Mouse (Mus musculus) CD4-positive, CD25-positive, alpha-beta regulatory T cell, adult 2 months (primary cell): Measurements from ENCODE around the gene Rpgrip1l.

ENCODE experiments used
- DNase-seq: peaks from one replicate; pipeline ENCODE4 v3.0.0-alpha.2; 2012; ENCODE audit warnings: low read depth, low spot score

Gene Rpgrip1l

DNA sequence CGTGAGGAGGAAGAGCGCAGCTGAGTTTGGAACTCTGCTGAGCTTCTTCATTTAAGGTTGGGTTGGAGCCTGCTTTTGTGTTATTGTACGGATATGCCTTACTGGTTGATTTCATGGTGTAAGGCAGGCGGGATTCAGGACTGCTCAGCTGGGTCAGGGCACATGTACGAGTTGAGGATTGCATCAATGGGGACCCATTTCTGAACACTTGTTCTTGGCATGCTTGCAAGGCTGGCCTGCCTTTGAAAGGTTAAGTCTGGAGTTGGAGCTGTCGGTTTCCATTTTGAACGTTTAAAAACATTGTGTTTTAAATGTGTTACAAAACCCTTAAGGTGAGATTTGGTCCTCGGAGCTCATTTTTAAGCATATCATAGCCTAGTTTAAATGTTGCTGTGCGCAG lies 16.0 kb upstream of the Rpgrip1l start:
- no peak for DNase-seq

DNA sequence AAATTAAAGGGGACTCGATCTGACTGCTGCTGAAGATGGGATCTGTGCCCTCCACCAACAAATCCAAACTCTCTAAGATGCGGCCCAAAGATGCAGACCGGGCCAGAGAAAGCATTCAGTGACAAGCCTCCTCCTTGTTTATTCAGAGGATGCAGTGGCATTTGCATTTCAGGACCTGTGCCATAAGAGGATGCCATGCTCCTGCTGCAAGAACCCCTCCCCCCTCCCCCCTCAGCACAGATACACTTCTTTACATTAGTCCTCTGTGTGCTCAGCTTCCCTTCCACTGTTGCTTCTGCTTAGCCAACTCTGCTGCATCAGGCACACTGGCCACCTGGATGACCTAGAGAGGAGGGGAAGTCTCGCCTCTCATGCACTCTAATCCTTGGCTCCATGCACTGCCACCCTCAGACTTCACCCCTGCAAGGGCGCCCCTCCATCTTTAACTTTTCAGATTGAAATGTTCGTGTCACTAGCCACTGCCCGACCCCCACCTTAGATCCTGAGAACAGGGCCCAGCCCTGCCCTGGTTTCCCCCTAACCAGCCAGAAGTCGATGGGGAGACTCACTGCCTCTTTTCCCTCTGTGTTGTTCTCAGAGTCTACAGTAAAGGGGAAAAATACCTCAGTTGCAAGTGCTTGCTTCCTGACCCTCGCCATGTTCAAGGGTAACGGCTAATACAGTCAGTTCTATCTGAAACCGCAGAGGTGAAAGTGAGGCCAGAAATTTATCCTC lies 14.6 kb upstream of the Rpgrip1l start:
- no peak for DNase-seq

DNA sequence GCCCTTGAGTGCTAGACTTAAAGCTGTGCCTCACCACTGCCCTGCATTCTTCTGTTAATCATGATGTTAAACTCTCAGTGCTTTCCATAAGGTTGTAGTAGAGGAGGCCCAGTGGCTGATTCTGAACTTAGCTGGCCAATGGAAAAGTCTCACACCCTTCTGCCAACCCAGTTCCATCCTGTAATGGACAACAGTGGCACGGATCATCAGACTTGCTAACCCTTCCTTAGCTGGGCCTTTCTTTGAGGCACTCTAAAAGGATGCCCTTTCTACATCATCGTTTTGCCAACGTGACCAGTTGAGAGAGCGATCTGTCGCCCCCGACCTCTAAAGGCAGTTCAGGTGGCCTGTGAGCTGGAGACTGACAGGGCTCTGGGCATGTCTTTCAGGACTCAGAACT lies 13.9 kb upstream of the Rpgrip1l start:
- no peak for DNase-seq

GRCm38 (mm10) chr8:91326018-91326417 lies 13.0 kb upstream of the Rpgrip1l start:
- peak; percentile 11 for DNase-seq

DNA sequence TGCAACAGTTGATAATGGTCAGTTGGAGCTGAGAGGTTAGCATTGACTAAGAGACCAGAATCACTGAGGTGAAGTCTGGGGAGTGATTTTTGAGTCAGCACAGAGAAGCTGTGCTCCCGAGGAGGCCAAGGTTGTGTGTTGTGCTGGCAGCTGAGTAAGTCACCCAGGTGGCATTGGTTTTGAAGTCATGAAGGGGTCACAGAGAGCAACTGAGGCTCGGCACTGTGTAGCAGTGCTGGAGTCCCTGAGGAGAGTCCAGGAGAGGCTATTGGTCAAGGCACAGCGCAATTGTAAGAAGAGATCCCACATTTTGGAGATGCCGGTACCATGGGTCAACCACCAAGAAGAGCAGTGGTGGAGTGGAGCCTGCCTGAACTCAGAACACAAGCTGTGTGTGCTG lies 11.9 kb upstream of the Rpgrip1l start:
- DNase-seq = no peak

- no peak for DNase-seq
Observed at GRCm38 (mm10) chr8:91324271-91324670, 11.2 kb upstream of the Rpgrip1l start.

- no peak for DNase-seq
Observed at GRCm38 (mm10) chr8:91323511-91323910, 10.4 kb upstream of the Rpgrip1l start.

DNA sequence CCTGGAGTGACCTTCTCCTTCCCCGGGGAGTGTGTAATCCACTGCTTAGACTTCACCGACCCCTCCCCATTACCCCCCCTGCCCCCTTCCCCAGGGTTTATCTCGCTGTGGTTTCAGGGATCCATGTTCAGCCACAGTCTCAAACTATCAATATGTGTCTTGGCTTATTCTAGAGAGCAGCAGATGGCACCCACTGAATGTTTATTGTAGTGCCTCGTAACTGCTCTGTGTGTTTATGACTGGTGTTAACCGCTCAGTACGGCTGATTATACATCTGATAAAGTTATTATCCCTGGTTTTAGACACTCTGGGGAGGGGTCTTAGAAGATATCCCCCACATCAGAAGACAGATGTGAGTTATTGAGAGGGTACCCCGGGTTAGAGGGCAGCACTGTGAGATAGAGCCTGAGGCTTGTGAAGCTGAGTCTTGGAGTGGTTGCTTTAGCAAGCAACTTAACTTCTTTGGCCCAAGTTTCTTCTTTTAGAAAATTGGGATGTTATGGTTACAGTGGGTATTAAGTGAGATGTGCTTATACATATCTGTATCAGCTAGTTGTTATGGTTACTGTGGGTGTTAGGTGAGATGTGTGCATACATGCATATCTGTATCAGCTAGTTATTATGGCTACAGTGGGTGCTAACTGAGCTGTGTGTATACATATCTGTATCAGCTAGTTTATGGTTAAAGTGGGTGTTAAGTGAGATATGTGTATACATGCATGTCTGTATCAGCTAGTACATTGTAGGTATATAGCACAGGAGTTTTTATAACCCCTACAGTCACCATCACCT lies 6.1 kb upstream of the Rpgrip1l start:
- no peak for DNase-seq

DNA sequence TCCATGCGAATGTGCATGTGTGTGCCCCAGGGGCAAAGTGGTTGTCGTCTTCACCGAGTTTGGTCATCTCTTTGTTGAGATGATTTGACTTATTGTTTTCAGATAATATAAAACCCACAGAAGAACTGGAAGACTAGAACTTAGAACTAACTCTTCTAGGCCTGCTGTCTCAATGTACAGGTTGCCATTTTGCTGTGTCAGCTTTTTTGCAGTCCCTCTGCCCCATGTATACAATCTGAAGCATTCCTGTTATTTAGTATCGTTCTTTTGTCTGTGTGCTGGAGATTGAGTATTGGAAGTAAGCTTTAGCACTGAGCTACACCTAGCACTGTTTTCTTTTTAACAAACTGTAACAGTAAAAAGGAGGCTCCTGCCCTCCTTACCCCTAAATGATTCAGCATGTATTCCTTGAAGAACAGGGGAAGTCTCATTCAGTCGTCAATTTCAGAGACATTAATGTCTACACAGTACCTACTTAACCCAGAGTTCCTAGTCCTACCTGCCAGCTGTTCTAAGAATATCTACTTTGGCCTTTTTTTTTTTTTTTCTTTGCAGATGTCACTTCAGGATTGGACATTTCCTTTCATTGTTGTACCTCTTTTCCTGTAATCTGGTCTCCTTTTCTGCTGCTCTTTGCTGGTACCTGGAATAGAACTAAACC lies 4.6 kb upstream of the Rpgrip1l start:
- DNase-seq = no peak

GRCm38 (mm10) chr8:91312342-91312741 lies 720 bp downstream of the Rpgrip1l start:
- no peak for DNase-seq

GRCm38 (mm10) chr8:91304481-91305386 lies 8.3 kb downstream of the Rpgrip1l start:
- no peak for DNase-seq

DNA sequence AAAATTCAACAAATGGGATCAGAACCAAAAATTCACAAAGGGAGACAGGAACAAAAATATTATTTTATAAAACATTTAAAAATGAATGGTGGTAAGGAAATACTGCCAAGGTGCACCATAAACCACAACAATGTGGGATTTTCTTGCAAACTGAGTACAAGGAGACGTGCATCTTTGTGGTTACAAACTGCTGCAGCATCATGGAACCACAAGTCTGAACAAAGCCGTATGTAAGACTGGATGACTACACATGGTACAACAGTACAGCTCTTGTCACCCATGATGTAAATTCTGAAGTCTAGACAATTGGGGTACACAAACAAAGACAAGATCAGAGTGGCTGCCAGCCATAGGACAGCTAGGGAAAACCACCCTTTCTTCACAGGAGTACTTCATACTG lies 14.4 kb downstream of the Rpgrip1l start:
- DNase-seq = no peak

GRCm38 (mm10) chr8:91295786-91296185 lies 17.3 kb downstream of the Rpgrip1l start:
- no peak for DNase-seq

GRCm38 (mm10) chr8:91290576-91290975 lies 22.5 kb downstream of the Rpgrip1l start:
- DNase-seq = no peak

GRCm38 (mm10) chr8:91286237-91286636 lies 26.8 kb downstream of the Rpgrip1l start:
- no peak for DNase-seq

DNA sequence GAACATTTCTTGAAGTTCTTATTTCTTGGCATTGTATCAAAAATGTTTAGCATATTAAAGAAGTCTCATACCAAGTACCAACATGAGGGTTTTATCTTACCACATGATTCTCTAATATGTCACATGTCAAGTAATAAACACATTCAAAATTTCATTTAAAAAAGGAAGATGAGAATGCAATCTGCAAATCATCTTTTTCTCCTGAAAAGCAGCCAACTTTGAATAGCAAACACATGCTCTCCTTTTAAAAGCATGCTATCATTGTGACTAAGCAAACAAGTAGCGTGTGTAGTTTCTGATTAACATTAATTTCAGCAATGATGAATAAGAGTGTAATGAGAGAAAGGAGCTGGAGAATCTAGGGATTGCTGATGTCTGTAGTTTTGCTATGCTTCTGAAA lies 29.2 kb downstream of the Rpgrip1l start:
- no peak for DNase-seq

DNA sequence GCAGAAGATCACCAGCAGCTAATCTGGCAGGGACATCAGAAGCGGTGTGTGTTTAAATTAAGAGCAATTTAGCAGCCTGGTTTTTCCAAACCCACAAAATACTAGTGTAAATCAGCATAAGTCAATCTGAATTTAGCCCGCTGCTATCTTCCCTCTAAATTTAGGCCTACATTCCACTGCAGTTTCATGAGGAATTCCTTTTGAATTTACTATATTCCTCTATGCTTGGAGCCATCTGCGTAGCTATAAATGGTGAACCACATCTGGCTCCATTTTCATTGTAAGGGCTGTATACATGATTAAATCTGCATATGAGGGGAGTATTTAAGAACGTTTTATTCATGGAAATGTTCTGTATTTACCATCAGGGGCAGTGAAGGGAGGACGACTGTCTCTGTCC lies 30.4 kb downstream of the Rpgrip1l start:
- DNase-seq = no peak

DNA sequence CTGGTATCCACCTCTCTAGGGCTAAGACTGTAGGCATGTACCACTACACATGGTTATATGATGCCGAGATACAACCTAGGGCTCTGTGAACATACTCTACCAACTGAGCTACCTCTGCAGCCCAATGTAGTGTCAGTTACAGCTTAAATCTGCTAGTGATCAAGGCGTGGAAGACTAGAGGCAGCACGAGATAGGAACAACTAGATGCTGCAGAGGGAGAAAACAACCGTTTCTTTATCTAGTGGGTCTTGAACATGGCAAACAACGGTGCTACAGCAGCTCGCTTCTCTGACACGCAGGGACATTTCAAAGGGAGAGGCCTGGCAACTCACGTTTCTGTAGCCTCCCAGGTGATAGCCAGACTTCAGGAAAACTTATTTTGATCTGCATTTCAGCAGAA lies 31.5 kb downstream of the Rpgrip1l start:
- no peak for DNase-seq

GRCm38 (mm10) chr8:91280467-91281212 lies 32.4 kb downstream of the Rpgrip1l start:
- DNase-seq = no peak

GRCm38 (mm10) chr8:91278060-91278459 lies 35.0 kb downstream of the Rpgrip1l start:
- no peak for DNase-seq

DNA sequence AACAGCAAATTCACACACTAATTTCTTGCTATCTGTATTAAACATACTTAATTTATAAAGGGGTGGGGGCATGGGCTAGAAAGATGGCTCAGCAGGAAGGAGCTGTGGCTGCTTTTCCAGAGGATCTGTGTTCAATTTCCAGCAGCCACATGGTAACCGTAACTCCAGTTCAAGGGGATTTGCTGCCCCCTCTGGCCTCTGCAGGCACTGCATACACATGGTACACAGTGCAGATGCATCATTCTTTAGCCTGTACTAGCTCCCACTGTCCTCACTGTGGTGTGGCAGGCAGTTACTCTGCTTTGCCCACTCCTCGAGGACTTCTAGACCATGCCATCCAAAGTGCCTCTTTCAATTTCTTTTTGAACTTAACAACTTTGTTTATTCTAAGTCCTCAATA lies 36.7 kb downstream of the Rpgrip1l start:
- peak; percentile 27 for DNase-seq
